Mouse (Mus musculus) testis, adult 2 months (tissue): ENCODE data around the gene Dock8. TPM values are rescaled to one million over a fixed set of nuclear protein-coding genes. Genes with fewer than 3 reads are reported as not detected.

Source experiments
- H3K27ac ChIP-seq: fragments of 200-500 bp; 2 replicates; pipeline ENCODE4 v1.5.1; 2012; ENCODE audit warnings: low read depth, low read length; ENCODE audit not compliant: control insufficient read depth, insufficient read depth
- H3K27me3 ChIP-seq: fragments of 200-500 bp; 2 replicates; pipeline ENCODE4 v1.6.1; 2012; ENCODE audit warnings: mild to moderate bottlenecking, low read length, moderate library complexity; ENCODE audit not compliant: control insufficient read depth, insufficient read depth
- H3K36me3 ChIP-seq: fragments of 200-500 bp; 2 replicates; pipeline ENCODE4 v1.6.1; 2012; ENCODE audit warnings: mild to moderate bottlenecking, low read length; ENCODE audit not compliant: control insufficient read depth, insufficient read depth
- H3K4me1 ChIP-seq: fragments of 200-500 bp; 2 replicates; pipeline ENCODE4 v1.6.1; 2012; ENCODE audit warnings: low read length; ENCODE audit not compliant: control insufficient read depth, insufficient read depth
- H3K4me3 ChIP-seq: fragments of 200-500 bp; 2 replicates; pipeline ENCODE4 v1.5.1; 2012; ENCODE audit warnings: low read depth, mild to moderate bottlenecking, low read length, moderate library complexity, mixed read lengths; ENCODE audit not compliant: control insufficient read depth
- CTCF ChIP-seq: fragments of 200-500 bp; IDR thresholded peaks from 2 replicates; pipeline ENCODE4 v1.5.1; 2012; ENCODE audit warnings: low read depth, mild to moderate bottlenecking, inconsistent platforms, low read length, moderate library complexity; ENCODE audit not compliant: control insufficient read depth, insufficient read depth, insufficient replicate concordance
- POLR2A ChIP-seq: fragments of 200-500 bp; IDR thresholded peaks from 2 replicates; pipeline ENCODE4 v1.6.1; 2012; ENCODE audit warnings: low read depth, mild to moderate bottlenecking, inconsistent platforms, low read length, moderate library complexity; ENCODE audit not compliant: control insufficient read depth
- polyA plus RNA-seq: library from polyadenylated mRNA; depleted of rRNA; stranded (reverse); fragments of >200 nt; gene quantifications from 2 replicates; pipeline ENCODE4 v1.2.3, GENCODE M21; 2012

Gene Dock8
- polyA plus RNA-seq, 1 experiment = 3.8 TPM

DNA sequence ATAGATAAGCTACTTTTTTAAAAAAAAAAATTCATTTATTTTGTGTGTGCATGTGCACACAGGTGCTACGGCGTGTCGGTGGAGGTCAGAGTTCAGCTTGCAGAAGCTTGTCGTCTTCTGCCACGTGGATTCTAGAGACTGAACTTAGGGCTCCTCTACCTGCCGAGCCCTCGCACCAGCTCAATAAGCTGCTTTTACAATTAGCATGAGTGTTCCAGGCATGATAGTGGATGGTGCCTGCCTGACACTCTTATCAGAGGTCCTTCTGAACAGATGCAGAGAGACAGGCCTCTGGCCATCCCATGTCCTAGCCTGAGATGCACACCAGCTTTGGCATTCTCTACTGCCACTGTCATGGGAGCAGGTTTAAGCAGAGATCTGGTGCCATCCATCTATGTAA is 55.7 kb downstream of the Dock8 start:
- Histone ChIP-seq H3K27me3 (no peaks in the 10 kb centered on the region), H3K27ac (no peak overlapping the region), H3K4me3 (no peak overlapping the region), H3K36me3 (no peaks in the 10 kb centered on the region), H3K4me1 (peaks cover 2% of the 10 kb centered on the region; the same call in 1 of the 2 replicates)
- TF ChIP-seq CTCF (no peak), POLR2A (no peak)

DNA sequence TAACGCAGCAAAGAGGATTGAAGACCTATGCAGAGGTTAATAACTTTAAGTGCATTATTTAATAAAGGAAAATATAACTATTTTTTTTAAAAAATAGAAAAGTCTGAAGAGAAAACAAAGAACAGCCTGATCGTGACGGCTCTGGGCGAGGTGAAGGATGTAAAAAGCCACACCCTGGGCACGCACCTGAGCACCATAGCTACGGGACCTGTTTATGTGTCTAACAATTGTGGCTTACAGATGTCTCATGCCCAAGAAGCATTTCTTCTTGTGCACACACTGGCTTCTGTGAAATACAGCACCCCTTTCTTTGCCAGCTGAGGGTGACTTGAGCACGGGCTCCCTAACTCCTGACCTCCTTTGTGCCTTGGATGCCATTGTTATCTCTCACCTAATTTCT is 56.2 kb downstream of the Dock8 start:
- peaks cover 4% of the 10 kb centered on the region for H3K4me1 ChIP-seq
- no peak overlapping the region for H3K4me3 ChIP-seq
- no peaks in the 10 kb centered on the region for H3K36me3 ChIP-seq
- TF ChIP-seq CTCF = no peak
- TF ChIP-seq POLR2A = no peak
- no peak overlapping the region for H3K27ac ChIP-seq
- H3K27me3 ChIP-seq = no peaks in the 10 kb centered on the region

DNA sequence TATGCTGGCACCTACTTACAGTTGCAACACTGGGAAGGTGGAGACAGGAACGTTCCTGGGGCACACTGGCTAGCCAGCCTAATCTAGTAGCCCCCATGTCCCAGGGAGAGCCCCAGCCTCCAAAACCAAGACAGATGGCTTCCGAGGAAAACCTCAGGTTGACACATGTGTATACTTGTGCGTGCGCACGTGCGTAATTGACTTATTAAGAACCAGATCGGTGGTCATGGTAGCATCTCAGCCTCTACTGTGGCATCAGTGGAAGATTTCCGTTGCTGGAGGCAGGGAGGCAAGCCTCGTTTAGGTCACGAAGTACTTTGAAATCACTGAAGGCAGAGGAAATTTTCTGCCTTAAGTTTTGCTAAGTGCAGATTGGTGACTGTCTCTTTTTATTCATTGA is 56.9 kb downstream of the Dock8 start:
- no peaks in the 10 kb centered on the region for H3K27me3 ChIP-seq
- H3K4me3 ChIP-seq = no peak overlapping the region
- H3K27ac ChIP-seq = no peak overlapping the region
- H3K4me1 ChIP-seq = peaks cover 7% of the 10 kb centered on the region
- H3K36me3 ChIP-seq = no peaks in the 10 kb centered on the region
- TF ChIP-seq POLR2A (no peak), CTCF (no peak)

GRCm38 (mm10) chr19:25057826-25058225 is 58.5 kb downstream of the Dock8 start:
- Histone ChIP-seq H3K4me3 (no peak overlapping the region), H3K36me3 (no peaks in the 10 kb centered on the region), H3K27ac (no peak overlapping the region), H3K27me3 (no peaks in the 10 kb centered on the region), H3K4me1 (peaks cover 7% of the 10 kb centered on the region)
- no peak for TF ChIP-seq CTCF
- TF ChIP-seq POLR2A = no peak

DNA sequence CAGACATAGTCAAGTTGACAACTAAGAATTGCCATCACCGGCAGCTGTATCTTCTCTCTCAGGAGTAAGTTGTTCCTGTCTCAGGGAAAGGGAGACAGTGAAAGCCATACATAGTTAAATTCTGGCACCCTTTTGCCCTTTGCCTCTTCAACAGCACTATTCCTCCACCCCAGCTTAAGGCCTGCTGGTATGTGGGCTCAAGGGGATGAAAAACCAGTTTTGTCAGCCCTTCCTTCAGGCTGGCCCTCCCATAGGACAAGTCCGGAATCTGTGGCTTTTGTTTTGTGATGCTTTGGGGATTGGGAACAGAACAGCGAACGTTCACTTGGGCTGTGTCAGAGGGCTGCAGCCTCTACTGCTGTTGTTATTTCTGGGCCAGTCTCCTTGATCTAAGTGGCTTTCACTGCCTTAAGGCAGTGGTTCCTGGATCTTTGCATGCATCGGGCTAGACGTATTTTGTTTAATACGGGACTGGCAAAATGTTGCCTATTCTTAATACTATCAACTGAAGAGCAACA is 60.6 kb downstream of the Dock8 start:
- peaks cover 7% of the 10 kb centered on the region for H3K4me1 ChIP-seq
- H3K27ac ChIP-seq = no peak overlapping the region
- no peak overlapping the region for H3K4me3 ChIP-seq
- H3K36me3 ChIP-seq = no peaks in the 10 kb centered on the region
- TF ChIP-seq CTCF = no peak
- TF ChIP-seq POLR2A = no peak
- no peaks in the 10 kb centered on the region for H3K27me3 ChIP-seq

DNA sequence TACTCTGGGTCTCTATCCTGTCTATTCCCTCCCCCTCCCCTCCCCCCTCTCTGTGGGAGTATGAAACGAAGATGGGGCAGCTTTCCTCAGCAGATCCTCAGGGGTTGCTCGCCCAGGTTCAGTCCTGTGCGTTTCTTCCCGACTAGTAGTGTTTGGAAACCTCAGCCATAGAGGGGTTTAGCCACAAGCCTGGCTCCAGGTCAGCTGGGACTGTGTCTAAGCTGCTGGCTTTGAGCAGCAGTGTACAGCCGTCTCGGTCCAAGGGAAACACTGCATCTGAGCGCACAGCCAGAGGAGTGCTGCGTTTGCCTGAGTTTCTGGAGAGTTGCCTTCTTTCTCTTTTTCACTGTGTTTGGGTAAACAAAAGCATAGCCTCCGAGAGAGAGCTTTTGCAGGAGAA is 61.0 kb downstream of the Dock8 start:
- no peaks in the 10 kb centered on the region for H3K27me3 ChIP-seq
- TF ChIP-seq POLR2A (no peak), CTCF (no peak)

DNA sequence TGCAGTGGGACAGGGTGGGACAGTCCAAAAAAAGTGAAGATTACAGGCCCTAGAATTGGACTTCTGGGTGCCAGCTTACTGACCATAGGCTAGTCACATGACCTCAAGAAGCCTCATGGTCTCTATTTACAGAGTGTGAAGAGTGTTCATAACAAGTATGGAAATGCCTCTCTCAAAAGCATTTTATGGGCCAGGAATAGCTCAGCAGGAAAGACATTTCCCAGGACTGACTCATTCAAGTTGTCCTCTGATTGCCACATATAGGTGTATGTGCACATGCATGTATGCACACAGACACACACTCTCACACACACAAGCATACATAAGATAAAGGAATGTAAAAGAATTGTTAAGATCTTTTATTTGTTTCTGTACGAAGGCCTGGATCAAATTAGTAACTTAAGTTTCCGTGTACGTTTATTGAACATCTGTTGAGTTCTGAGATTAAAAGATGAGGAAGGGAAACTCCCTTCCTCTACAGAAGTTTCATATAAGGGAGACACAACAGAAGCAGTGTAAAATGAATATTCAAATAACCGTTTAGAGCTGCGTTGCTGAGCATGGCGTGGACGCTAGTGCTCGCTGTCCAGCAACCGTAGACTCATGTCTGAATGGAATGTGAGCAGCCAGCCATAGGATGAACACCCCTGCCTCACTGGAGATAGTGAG is 63.0 kb downstream of the Dock8 start:
- Histone ChIP-seq H3K27me3 (no peaks in the 10 kb centered on the region), H3K36me3 (no peaks in the 10 kb centered on the region), H3K27ac (no peak overlapping the region), H3K4me1 (peaks cover 7% of the 10 kb centered on the region), H3K4me3 (no peak overlapping the region)
- TF ChIP-seq POLR2A (no peak), CTCF (no peak)

More for the DNA sequence above, 61.0 kb downstream of the Dock8 start:
- Histone ChIP-seq H3K27ac (no peak overlapping the region), H3K4me3 (no peak overlapping the region), H3K4me1 (peaks cover 7% of the 10 kb centered on the region), H3K36me3 (no peaks in the 10 kb centered on the region)

- Histone ChIP-seq H3K27ac (no peak overlapping the region), H3K36me3 (no peaks in the 10 kb centered on the region), H3K4me1 (peaks cover 7% of the 10 kb centered on the region), H3K27me3 (no peaks in the 10 kb centered on the region), H3K4me3 (no peak overlapping the region)
- TF ChIP-seq CTCF (no peak), POLR2A (no peak)
These were observed 63.5 kb downstream of the Dock8 start for GRCm38 (mm10) chr19:25062857-25063240.
